Mouse (Mus musculus): ENCODE data around the gene Gipc1.

Gipc1 gene

DNA sequence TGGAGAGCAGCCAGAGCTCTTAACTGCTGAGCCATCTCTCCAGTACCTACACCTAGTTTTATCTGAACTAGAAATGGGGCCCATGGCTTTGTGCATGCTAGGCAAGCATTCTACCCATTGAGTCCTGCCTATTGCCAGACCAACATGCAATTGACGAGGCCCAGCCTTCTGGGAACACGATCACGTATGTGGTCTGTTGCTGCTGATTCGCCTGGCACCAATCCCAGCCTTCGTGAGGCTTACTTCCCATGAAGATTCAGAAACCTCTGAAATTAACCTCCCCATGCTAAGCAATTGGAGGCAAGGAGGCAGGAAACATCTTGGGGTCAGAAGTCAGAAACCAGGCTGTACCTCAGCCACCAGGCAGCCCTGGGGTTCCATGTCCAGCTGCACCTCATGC lies 28.1 kb downstream of the Gipc1 start:
- DNase-seq (ENCODE audit: low spot score) = no peak

GRCm38 (mm10) chr8:83681099-83681498 lies 28.6 kb downstream of the Gipc1 start:
- DNase-seq (ENCODE audit: low spot score) = no peak

DNA sequence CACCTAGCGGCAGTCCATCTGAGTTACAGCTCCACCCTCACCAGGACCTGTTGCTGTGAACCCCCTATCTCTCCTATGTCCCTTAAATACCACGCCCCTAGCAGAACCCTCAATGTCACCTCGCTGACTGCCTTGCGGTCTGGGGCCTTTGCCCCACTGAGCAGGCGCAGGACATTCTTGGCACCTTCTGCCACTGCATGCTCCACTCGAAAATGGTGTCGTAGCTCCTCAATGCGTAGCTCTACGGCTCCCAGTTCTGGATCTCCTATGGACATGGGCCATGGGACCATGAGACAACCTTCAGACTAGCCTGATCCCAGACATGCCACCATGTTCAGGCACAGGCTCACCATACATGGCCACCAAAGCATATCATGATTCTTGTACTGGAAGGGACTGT lies 32.0 kb downstream of the Gipc1 start:
- no peak for DNase-seq (ENCODE audit: low spot score)

DNA sequence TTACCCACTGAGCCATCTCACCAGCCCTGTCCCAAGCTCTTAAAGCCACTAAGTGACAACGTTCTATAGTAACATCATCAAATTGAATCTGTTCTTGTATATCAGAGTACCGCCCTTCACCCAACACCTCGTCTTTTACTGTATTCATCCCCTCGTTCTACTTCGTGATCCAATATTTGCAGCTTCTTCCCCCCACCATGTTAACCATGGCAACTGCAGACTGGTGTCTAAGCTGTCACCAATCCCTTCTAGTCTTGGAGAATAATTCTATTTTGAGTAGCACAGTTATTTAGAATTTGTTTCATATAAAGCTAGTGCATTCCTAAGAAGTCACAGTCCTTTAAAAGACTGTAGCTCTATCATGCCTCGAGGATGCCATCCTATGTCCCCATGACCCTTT lies 36.8 kb downstream of the Gipc1 start:
- no peak for DNase-seq (ENCODE audit: low spot score)

DNA sequence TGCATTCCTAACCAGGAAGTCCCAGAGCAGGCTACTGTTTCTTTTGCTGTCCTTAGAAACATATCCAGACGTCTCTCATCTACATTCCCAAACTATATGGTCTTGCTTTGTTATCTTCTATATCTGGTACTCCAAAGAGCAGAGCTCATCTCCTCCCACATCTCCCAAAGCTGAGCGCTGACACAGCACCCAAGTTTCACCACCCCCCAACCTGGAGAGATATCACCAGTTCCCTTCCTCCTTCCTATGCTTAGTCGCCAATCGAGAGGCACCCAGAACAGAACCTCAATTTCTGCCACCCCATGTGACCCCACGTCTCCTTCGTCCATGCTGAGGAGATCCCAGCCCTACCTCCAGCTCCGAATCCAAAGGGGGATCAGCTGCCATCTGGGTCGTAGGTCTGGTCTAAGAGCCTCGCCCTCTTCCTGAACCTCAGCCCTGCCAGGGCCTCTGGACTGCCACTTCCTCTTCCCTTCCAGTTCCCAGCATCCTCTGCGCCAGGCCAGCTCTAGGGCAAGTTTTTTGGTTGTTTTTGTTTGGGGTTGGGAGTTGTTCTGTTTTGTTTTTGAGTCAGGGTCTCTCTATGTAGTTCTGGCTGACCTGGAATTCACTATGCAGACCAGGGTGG lies 41.2 kb downstream of the Gipc1 start:
- no peak for DNase-seq (ENCODE audit: low spot score)

GRCm38 (mm10) chr8:83694369-83695160 lies 42.1 kb downstream of the Gipc1 start:
- no peak for DNase-seq (ENCODE audit: low spot score)

DNA sequence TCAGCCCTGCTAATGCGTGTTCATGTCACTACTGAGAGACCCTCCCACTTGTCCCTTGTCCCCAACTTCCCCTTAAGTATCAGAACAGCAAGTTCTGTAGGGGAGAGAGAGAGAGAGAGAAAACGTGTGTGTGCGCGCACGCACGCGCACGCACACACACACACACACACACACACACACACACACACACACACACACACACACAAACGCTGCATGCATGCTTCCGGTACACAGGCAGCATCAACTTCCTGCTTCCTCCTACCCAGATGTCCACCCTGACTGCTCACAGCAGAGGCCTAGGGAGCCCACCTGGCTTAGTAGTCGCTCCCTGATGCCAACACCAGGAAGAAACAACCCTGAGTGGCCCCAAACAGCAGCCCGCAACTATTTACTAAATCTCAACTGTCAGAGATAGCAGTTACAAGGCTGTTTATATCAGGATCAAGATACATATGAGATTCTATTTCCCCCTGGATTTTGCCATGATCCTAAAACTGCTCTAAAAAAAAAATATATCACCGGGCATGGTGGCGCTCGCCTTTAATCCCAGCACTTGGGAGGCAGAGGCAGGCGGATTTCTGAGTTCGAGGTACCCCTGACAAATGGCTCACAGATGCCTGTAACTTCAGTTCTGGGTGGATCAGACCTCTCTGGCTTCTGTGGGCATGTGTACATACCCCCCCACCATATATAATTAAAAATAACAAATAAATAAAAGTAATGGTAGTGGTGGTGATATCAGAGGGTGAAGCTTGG lies 43.1 kb downstream of the Gipc1 start:
- DNase-seq (ENCODE audit: low spot score) = no peak

GRCm38 (mm10) chr8:83697374-83698220 lies 45.1 kb downstream of the Gipc1 start:
- no peak for DNase-seq (ENCODE audit: low spot score)

GRCm38 (mm10) chr8:83698291-83698660 lies 45.8 kb downstream of the Gipc1 start:
- DNase-seq (ENCODE audit: low spot score) = no peak

- peak; percentile 47 for DNase-seq (ENCODE audit: low spot score)
These were observed 46.4 kb downstream of the Gipc1 start, which contains the start of gene Pkn1 for GRCm38 (mm10) chr8:83698661-83699453. Pkn1 (minus strand) TSS chr8:83699179.

DNA sequence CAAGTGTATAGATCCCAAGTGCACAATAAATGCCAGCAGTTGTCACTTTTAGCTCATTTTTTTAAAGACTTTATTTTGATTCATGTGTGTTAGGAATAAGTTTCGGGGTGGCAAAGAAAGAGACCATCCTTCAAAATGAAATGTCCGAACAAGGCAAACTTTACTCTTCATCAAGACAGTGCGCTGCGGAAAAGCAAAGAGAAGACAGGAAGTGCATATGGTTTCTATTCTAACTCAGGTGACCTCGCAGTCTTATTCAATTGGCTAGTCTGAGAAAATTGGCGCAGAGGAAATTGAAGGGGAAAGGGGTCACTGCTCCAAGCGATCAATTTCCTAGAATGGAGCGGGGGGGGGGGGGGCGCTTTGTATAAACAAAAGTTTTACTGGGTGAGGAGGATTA lies 47.1 kb downstream of the Gipc1 start:
- DNase-seq (ENCODE audit: low spot score) = no peak

DNA sequence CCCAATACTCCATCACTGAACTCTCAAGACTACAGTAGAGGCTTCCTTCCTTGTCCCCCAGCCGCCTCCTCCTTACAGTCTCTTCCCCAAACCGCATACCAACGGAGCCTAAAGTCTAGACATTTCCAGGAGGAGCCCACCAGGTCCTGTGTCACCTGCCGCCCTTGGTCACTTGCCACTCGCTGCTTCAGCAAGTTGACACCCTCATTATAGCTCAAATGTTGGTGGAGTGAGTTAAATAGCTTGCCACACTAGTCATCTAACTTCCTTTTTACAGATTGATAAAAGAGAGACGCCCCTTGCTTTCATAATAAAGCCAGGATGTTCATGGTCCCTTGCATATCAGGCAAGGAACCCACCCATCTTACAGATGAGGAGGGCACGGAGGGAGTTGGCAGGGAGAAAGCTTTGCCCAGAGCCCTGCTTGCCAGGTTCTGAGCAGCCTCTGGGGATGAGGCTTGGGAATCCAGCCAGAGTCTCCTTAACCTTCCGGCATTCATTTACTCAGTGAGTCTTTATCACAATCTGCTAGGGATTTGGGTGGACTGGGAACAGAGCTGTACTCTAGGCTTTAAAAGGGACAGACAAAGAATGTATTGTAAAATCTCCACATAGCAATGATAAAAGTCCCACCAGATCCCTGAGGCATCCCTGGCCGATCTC lies 48.1 kb downstream of the Gipc1 start:
- DNase-seq (ENCODE audit: low spot score) = no peak

- DNase-seq (ENCODE audit: low spot score) = no peak
These were observed 50.9 kb downstream of the Gipc1 start for GRCm38 (mm10) chr8:83703426-83703825.

DNA sequence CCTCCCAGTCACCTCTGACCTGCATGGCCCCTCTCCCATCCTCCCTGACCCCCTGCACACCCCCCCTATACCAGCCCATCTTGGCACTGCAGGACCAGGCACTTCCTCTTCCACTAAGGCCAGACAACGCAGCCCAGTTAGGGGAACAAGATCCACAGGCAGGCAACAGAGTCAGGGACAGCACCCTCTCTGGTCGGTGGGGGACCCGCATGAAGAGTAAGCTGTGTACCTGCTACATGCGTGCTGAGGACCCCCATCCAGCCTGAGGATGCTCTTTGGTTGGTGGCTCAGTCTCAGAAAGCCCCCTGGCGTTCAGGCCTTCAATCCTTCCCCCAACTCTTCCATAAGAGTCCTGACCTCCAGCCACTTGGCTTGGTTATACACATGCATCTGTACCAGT lies 53.9 kb downstream of the Gipc1 start:
- no peak for DNase-seq (ENCODE audit: low spot score)

- no peak for DNase-seq (ENCODE audit: low spot score)
These were observed 55.1 kb downstream of the Gipc1 start for GRCm38 (mm10) chr8:83707554-83707953.
